Mouse (Mus musculus) CD4-positive, CD25-positive, alpha-beta regulatory T cell, adult 4 months (primary cell): ENCODE data around the gene Armc8. TPM values are rescaled to one million over a fixed set of nuclear protein-coding genes. Genes with fewer than 3 reads are reported as not detected.
"Not testable (repeated sequence)": the region's sequence is repeated elsewhere in the genome, so short reads cannot be mapped to it uniquely, and the experiment has no call there.

Experiments
- ATAC-seq: one replicate; pipeline ENCODE4 v1.8.0; 2017
- polyA plus RNA-seq, 2 experiments: library from polyadenylated mRNA; unstranded; fragments of 100-300 nt; shearing (Covaris generic); gene quantifications; one replicate each; pipeline ENCODE4 v1.2.1; 2017

The Armc8 gene
- polyA plus RNA-seq: 10 to 100 TPM; 24.6 to 31.5 TPM

GRCm38 (mm10) chr9:99568347-99569070, at the start of gene Armc8:
TSS of gene Armc8 (minus strand) at chr9:99568899.
- peak; percentile 91 for ATAC-seq

DNA sequence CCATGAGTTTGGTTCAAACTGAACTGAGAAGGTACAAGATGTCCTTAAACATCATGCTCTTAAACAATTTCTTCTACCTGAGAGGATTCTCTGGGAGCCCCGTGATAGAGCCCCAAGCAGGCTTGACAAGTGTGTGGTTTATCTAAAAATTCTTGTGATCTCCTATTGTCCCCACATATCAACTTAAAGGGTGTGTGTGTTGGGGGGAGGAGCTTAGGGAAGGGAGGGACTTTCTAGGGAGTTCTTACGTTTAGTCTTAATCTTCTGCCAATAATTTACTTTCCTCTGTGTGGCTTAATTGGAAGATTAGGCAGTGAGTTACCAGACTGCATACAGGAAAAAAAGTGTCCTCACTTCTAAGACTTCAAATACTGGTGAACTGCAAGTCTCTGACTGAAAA, 43.5 kb upstream of the Armc8 start, which contains the start of gene A4gnt:
A4gnt (plus strand) TSS at position 301 of the 400 bp plus-strand sequence.
- no peak for ATAC-seq

- ATAC-seq: no peak
These were observed 34.9 kb upstream of the Armc8 start for GRCm38 (mm10) chr9:99603566-99603965.

DNA sequence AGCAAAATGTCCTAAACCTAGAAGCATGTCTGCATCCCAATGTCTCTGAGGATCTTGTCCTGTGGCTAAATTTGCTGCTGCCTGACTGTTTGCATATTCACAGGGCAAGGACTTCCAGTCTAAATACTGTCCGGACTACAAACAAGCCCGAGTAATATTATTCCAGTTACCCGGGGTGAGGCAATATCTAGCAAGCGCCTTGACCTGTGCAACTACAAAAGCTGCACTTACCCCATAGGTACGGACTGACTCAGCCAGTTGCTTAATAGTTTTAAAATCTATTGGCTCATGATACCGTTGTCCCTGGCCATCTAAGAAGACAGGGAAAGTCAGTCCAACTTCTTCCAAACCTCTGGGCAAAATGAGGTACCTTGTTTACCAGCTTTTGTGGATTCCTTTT, 30.4 kb upstream of the Armc8 start:
- not testable (repeated sequence) for ATAC-seq

DNA sequence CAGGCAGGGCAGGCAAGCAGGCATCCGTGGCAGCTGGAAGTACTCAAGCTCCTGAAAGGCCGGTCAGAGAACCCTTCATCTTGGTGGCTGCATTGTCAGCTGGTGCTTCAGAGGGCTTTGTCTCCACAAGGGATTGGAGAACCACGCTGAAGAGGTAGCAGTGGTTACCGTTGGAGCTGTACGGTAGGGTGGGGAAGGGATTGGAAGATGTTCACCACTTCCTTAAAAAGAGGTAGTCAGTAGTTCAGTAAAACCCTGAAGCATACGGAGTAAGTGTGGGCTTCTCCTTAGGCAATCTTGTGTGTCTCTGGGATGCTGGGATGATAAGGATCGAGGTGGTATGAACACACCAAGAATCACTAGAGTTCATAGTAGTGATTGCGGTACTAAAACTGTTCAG, 22.4 kb upstream of the Armc8 start:
- no peak for ATAC-seq

DNA sequence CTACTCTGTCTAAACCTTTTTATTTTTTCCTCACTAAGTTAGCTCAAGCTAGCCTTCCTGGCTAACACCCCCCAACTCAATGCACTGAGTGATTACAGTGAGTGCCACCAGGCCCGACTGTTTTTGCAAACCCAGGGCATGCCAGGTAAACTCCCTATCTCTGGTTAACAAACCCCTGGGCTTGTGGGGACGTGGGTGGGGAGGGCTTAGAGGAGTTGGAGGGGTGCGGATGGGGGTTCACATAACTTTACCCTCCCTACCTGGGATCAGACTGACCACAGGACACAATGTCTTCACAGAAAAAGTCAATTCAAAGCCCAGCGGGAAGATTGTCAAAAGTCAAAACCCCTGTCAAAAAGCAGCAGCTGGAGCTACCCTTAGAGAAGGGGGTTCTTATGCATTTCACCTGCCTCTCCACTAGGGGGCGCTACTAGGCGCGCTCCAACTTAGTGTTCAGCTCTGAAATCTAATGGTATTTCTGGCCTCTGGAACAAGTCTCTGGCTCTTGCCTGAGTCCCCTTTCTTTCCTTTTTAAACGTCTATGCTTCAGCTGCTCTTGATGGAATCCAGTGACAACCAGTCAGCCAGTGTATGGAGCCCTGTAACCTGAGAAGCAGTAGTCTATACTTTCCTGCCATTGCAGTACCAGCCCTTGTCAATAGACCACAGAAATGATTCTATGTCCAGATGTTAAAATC, 19.0 kb upstream of the Armc8 start:
- ATAC-seq: no peak

DNA sequence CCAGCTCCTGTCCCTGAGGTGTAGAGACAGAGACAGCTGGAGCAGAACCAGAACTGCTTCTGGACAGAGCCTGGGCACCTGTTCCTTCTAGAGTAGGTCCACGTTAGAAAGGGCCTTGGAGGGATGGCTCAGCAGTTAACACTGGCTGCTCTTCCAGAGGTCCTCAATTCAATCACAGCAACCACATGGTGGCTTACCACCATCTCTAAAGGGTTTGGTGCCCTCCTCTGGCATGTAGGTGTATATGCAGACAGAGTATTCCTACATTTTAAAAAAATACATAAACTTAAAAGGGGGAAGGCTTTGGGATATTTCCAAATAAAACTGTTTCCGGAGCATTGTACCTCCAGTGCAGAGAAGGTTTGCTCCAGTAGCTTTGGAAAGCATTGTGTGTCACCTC, 12.0 kb upstream of the Armc8 start:
- ATAC-seq: peak; percentile 57

DNA sequence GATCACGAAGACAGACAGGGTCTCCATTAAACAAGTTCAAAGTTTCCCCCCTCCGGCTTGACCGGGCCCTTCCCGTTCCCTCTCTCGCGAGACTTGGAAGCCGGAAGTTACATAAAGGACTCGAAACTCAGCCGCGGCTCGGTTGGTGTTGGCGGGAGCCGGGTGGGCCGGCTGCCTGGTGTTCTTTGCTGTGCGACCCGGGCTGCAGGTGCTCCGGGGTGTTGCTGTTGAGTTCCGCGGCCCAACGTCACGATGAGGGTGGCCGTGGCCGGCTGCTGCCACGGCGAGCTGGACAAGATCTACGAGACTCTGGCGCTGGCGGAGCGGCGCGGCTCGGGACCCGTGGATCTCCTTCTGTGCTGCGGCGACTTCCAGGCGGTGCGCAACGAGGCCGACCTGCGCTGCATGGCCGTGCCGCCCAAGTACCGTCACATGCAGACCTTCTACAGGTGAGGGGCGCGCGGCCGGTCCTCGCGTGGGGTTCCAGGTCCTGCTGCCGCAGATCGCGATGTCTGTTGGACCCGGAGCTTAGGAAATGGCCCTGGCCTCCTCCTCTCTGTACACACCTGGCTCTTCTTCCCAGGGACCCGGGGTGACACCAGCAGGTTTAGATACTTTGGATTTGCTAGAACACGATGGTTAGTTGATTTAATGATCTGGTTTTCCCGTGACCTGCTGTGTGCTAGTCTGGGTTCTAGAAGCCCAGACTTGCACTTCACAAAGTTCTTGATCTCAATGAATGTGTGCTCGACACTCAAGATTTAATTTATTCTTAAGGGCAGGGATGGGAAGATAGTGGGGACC, 7.2 kb upstream of the Armc8 start, which contains the start of gene Dbr1:
Dbr1 (plus strand) TSS at position 123 of the 804 bp plus-strand sequence.
- ATAC-seq: peak; percentile 97

GRCm38 (mm10) chr9:99569071-99569397, 335 bp upstream of the Armc8 start:
- ATAC-seq: no peak

- ATAC-seq: peak; percentile 7
These were observed 714 bp downstream of the Armc8 start for GRCm38 (mm10) chr9:99568023-99568346.

- no peak for ATAC-seq
These were observed 5.0 kb downstream of the Armc8 start for GRCm38 (mm10) chr9:99563714-99564113.

DNA sequence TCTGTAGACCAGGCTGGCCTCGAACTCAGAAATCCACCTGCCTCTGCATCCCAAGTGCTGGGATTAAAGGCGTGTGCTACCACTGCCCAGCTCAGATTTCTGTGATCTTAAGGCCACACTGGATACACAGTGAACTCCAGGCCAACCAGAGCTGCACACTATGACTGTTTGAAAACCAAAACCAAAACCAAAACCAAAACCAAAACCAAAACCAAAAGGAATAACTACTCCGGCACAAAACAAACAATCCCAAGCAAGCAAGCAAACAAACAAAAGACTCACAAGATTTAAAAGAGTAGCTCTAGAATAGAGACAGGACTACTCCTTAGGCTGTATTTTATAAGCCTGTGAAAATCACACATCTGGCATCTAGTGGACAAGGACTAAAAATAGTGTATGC, 8.3 kb downstream of the Armc8 start:
- peak; percentile 84 for ATAC-seq

GRCm38 (mm10) chr9:99559557-99559904, 9.2 kb downstream of the Armc8 start:
- no peak for ATAC-seq

DNA sequence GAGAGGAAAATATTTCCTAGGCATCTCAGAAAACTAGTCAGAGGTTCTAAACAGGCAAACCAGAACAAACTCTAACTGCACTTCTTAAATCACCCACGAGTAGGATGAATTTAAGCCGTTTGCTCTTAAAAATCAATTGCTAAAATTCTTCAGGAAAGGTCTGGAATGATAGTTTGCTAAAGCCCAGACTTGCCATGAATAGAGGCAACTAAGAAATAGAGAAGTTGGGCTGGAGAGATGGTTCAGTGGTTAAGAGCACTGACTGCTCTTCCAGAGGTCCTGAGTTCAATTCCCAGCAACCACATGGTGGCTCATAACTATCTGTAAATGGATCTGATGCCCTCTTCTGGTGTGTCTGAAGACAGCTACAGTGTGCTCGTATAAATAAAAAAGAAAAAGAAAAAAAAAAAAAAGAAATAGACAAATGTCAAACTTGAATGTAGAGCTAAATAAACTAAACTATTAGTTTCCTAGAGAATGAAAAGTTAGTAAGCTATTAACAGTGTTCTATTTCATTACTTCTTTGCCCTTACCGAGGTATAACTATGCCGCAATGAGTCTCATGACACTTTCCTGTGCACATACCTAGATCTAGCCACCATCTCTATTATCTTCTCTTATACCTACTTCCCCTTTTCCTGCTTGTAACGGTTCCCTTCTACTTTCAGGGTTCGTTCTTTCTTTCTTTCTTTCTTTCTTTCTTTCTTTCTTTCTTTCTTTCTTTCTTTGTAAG, 9.7 kb downstream of the Armc8 start:
- no peak for ATAC-seq

GRCm38 (mm10) chr9:99557580-99558300, 11.0 kb downstream of the Armc8 start:
- ATAC-seq: no peak

GRCm38 (mm10) chr9:99555253-99555652, 13.4 kb downstream of the Armc8 start:
- ATAC-seq: no peak

DNA sequence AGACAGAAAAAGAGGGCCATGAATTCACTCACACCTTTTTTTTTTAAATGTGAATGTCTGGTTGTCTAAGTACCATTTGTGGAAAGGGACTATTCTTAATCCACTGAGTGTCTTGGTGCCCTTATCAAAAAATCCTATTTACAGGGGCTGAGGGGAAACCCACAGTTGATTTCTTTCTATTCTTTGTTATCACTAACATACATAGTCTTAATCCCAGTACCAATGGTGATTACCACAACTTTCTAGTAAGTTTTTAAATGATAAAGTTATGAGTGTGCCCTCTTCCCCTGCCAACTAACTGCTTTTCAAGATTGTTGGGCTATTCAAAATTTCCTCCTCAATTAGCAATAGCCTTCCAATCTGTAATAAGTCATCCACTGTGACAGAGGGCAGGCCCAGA, 14.6 kb downstream of the Armc8 start:
- ATAC-seq: no peak

DNA sequence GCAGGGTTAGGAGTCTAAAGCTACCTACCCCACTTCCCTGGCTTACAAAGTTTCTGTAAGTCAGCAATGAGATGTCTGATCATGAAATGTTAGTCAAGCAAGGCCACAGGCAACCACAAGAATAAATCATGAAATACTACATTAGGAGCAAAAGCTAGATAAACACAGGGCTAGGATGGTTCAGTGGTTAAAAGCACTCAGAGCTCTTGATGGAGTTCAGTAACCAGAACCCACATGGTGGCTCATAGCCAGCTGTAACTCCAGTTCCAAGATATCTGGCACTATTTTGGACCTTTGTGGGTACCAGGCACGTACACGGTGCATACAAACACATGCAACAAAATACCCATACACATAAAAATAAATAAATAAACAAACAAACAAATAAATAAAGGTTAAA, 15.7 kb downstream of the Armc8 start:
- ATAC-seq: no peak

DNA sequence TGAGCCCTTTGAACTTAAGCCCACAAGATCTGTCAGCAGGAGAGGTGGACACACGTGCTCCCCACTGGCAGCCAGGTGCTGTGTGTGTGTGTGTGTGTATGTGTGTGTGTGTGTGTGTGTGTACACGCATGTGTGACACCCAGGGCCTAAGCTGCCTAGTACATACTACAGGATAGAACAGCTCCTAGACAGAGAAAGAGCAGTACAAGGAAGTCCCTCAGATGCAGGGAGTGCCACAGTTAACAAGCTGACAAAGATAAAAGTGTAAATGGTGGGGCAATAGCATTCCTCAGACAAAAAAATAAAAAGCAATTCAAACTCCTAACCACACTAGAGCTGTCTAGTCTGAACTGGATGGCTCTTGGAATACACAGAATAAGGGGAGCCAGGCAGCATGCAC, 16.6 kb downstream of the Armc8 start:
- no peak for ATAC-seq

DNA sequence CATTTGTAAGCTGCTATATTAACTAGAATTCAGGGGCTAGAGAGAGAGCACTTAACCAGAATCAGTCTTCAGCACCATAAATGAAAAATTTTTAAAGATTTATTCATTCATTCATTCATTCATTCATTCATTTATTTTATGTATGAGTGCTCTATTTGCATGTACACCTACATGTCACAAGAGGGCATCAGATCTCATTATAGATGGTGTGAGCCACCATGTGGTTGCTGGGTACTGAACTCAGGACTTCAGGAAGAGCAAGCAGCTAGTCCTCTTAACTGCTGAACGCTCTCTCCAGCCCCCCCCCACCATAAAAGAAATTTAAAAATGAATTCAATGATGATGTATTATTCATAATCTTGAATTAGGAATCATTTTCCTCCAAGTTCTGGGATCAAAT, 22.4 kb downstream of the Armc8 start:
- ATAC-seq: no peak

DNA sequence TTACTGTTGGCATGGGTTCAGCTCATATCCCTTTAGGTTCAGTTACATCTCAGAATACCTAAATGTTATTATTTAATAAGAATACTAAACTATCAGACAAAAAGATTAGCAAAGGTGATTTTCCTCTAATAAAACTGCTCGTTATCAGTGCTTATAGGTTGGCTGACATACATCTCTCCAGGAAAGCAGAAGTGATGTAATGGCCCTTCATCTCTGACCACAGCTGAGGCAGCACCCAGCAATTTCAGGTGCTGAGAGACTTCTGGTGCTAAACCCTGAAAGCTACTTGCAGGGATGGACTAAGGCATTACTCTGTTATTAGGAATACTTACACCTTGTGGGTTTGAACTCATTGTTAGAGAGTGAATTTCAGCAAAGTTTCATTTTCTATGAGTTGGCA, 36.8 kb downstream of the Armc8 start:
- no peak for ATAC-seq

GRCm38 (mm10) chr9:99505875-99506274, 62.8 kb downstream of the Armc8 start:
- ATAC-seq: no peak
